Mouse (Mus musculus) olfactory bulb, adult 2 months (tissue): ENCODE measurements around the gene Gdf11.

Experiments
- CTCF ChIP-seq: fragments of 200-500 bp; IDR thresholded peaks from 2 replicates; pipeline ENCODE4 v1.5.1; 2012; ENCODE audit warnings: low read depth, mild to moderate bottlenecking, low read length, moderate library complexity; ENCODE audit not compliant: insufficient read depth
- POLR2A ChIP-seq: fragments of 200-500 bp; IDR thresholded peaks from 2 replicates; pipeline ENCODE4 v1.6.1; 2012; ENCODE audit warnings: mild to moderate bottlenecking, low read depth, low read length, moderate library complexity; ENCODE audit not compliant: insufficient read depth

- TF ChIP-seq CTCF (no peak), POLR2A (no peak)
These were observed 27.7 kb upstream of the Gdf11 start for GRCm38 (mm10) chr10:128919203-128919631.
